Mouse (Mus musculus) urinary bladder, postnatal 14 days (tissue): ENCODE measurements around the gene Acp5.
"Not testable (repeated sequence)": the region's sequence is repeated elsewhere in the genome, so short reads cannot be mapped to it uniquely, and the experiment has no call there.

Source experiments
- DNase-seq: peaks from one replicate; pipeline ENCODE4 v3.0.0; 2021; ENCODE audit warnings: low spot score

Gene Acp5

DNA sequence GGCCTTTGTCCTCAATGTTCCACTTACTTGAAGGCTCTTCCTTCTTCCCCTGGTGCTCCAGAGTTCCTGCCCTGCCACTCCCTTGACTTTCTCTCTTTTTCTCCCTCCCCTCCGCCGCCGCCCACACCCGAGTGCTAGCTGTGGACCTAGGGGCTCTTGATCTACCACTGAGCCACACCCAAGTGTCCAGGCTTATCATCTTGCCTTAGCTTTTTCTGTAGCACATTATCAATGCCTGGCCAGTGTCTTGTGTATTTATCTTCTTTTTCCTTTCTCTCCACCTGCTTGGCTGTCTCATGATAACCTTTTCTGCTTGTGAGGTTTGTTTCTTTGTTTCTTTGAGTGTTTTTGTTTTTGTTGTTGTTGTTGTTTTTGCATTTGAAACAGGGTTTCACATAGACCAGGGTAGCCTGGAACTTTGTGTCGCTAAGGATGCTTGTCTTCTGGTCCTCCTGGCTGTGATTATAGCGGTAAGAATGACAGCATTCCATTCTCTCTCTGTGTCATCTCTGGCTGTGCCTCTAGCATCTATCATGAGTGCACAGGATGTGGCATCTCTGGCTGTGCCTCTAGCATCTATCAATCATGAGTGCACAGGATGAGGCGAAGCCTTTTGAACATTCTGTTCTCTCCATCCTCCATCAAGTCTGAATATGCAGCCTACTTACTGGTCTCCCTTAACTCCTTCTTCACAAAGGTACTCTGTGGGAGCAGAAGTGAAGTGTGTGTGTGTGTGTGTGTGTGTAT, at the start of gene Acp5:
Gene Acp5 (minus strand): TSS at position 68 of the 747 bp plus-strand sequence.
- DNase-seq = no peak

- DNase-seq = no peak
Observed at GRCm38 (mm10) chr9:22172318-22172717, 36.8 kb upstream of the Acp5 start.

GRCm38 (mm10) chr9:22169327-22169726, 33.8 kb upstream of the Acp5 start:
- DNase-seq = no peak

GRCm38 (mm10) chr9:22167751-22168150, 32.2 kb upstream of the Acp5 start:
- DNase-seq = no peak

DNA sequence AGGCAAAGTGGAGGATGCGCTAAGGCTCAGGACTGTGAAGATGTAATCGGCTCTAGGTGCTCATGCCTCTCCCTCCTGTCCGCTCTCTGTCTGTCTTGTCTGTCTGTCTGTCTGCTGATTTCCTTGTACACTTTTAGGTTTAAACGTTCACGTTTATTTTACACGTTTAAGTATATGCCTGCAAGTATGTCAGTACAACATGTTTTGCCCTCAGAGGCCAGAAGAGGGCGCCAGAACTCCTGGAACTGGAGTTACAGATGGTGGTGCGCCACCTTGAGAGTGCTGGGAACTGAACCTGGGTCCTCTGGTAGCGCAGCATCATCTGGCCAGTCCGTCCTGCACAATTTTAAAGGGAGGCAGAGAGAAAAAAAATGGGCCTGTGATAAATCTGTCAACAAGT, 31.2 kb upstream of the Acp5 start:
- no peak for DNase-seq

DNA sequence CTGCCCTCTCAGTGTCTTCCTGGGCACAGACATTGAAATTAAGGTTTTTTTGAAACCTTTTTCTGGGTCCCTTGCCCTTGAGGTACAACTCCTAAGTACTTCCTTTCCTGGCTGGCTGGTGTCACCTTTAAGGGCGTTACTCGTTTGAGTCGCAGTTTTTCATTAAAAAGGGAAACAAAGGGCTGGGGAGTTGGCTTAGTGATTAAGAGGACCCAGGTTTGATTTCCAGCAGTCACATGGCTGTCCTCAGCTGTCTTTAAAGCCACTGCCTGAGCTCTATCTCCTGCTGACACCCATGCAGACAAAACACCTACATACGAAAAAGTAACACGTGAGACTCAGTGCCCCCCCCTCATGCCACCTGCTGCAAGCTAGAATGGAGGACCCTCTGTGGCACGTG, 30.5 kb upstream of the Acp5 start:
- no peak for DNase-seq

- DNase-seq = peak; percentile 32
Observed at GRCm38 (mm10) chr9:22164711-22165668, 29.5 kb upstream of the Acp5 start.

DNA sequence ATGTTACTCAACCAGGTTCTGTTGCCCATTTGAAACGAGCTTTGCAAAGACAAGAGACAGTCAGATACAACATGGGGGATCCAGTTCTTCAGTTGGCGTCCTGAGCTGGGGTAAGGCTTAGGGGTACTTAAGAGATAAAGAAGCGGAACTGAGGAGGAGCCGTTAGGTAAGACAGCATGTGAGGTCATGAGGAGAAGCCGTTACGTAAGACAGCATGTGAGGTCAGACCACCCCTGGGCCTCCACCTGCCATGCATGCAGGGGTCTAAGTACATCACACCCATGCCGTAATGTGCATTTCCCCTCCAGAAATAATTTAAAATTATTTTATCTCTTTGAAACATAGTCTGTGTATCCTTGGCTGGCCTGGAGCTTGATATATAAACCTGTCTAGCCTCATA, 27.4 kb upstream of the Acp5 start:
- DNase-seq = no peak

- DNase-seq = no peak
Observed at GRCm38 (mm10) chr9:22162305-22162704, 26.8 kb upstream of the Acp5 start.

GRCm38 (mm10) chr9:22161299-22161698, 25.8 kb upstream of the Acp5 start:
- DNase-seq = no peak

- DNase-seq = no peak
Observed at GRCm38 (mm10) chr9:22157516-22158265, 22.2 kb upstream of the Acp5 start.

DNA sequence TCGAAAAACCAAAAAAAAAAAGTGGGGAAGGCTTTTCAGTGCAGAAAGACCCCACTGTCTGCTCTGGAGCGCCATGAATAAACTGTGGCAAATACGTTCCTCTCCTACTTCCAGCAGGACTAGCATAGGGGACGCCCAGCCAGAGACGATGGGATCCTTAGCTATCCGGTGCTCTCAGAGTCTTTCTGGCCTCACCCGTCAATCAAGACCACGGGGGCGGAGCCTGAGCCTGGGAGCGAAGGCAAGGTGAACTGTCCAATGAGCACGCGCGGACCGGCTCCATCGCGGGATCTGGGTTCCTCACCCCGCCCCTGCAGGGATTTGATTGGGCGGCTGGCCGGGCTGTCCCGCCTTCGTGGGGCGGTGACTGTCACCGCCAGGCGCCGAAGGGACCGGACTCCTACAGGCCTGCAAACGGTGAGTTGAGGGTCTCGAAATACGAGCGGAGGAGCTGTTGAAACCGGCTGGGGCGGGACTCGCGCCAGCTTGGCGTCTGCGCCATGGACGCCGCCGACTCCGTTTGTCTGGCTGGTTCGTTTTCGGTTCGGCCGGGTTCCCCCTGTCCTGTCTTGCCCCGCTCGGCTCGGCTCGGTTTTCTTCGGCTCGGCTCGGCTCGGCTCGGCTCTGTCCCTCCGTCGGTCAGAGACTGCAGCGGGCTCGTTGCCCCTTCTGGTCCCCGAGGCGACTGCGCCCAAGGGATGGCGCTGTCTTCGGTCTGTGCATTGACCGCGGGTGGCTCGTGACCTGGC, 21.2 kb upstream of the Acp5 start, which contains the start of gene Pigyl:
Gene Pigyl (plus strand): TSS at position 350 of the 749 bp plus-strand sequence.
- peak; percentile 100 for DNase-seq

- DNase-seq = peak; percentile 74
Observed at GRCm38 (mm10) chr9:22155614-22156013, 20.1 kb upstream of the Acp5 start.

- no peak for DNase-seq
Observed at GRCm38 (mm10) chr9:22153810-22154209, 18.3 kb upstream of the Acp5 start.

- DNase-seq = no peak
Observed at GRCm38 (mm10) chr9:22150946-22151345, 15.4 kb upstream of the Acp5 start.

- DNase-seq = not testable (repeated sequence)
Observed at GRCm38 (mm10) chr9:22150249-22150693, 14.8 kb upstream of the Acp5 start.

DNA sequence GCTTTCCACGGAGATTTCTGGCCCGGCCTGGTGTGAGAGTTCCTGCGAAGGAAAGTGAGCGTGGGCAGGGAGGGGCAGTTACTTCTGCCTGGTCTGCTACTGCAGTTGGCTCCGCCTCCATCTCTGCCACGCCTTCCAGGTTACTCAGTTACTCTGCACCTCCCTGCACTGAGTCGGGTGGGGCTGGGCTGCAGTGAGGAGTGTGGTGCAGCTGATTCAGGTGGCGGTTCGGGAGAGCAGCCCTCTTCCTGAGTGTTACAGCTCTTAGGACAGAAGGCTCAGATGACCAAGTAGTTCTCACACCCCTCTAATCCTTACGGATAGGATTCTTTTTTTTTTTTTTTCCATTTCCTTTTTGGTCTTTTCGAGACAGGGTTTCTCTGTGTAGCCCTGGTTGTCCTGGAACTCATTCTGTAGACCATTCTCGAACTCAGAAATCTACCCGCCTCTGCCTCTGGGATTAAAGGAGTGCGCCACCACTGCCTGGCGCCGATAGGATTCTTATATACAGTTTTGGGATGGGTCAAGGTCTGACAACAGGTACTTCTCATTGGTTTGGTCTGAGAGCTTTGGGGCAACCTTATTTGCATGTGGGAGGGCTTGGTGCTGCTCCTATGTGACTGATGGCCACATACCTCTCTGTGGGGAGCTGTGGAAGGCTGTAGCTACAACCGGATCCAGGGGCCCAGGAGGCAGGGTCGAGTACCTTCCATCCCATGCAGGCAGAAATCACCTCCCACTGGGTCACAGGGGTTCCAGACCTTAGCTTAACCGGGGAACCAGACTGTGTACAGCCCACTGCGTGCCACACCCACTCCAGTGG, 14.1 kb upstream of the Acp5 start:
- DNase-seq = no peak

DNA sequence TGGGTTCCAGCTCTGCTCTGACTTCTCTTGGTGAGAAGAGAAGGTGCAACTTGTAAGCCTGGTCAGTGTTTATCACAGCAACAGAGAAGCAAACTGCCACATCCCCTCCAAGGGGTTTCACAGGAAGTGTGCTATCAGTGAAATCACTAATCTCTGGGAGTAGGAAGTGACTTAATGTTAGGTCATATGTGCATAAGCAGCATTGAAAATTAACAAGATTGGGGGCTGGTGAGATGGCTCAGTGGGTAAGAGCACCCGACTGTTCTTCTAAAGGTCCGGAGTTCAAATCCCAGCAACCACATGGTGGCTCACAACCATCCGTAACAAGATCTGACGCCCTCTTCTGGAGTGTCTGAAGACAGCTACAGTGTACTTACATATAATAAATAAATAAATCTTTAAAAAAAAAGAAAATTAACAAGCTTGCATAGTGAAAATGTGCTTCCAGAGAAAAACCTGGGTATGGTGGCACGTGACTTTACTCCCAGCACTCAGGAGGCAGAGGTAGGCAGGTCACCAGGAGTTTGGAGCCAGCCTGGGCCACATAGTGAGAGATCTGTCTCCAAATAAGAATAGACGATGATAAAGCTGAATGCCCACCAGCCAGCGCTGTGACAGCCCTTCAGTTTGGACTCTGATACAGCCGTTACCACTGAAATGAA, 8.9 kb upstream of the Acp5 start:
- no peak for DNase-seq

DNA sequence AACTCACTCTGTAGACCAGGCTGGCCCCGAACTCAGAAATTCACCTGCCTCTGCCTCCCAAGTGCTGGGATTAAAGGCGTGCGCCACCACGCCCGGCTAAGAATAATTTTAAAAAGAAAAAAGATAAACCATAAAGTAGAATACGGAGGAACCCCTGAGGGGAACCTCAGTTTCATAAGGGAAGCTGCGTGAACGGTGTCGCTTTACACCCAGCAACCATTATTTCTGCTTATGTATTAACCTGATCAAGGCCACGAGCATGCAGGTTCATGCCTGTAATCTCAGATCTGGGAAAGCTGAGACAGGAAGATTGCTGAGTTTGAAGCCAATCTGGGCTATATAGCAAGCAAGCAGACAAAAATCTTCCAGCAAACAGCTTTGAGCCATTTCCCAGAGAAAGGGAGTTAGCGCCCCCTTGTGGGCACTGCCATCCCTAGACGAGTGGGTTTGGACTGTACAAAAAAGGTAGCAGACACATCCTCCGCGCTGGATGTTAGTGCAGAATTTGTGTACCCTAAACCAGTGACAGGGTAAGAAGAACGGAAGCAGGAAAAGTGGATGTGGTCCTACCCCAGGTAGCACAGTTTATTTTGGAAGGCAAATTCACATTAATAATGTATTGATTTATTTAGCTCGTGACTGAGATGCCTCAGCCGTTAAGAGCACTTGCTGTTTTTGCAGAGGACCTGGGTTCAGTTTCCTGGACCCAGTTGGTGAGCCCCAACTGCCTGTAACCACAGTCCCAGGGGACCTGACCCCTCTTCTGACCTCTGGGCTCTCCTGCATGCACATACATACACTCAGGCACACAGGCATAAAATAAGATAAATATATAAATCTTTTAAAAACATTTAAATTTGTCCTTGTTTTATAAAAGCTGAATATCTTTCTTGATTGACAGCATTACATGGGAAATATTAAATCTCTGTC, 7.9 kb upstream of the Acp5 start:
- DNase-seq = peak; percentile 90
